Mouse (Mus musculus): ENCODE measurements around the gene Baz2b. TPM values are rescaled to one million over a fixed set of nuclear protein-coding genes. Genes with fewer than 3 reads are reported as not detected.

Baz2b gene
- polyA plus RNA-seq, 1 experiment = 17.1 TPM

Other genes with a start within 250 kb of the Baz2b start
- 0.88 and 1.2 TPM in 2 replicates for gene March7, start within 50 bp of the Baz2b start, polyA plus RNA-seq (2012; ENCODE audit: insufficient read depth, low replicate concordance)
- gene Cd302, start 74.6 kb upstream of the Baz2b start, polyA plus RNA-seq (2012; ENCODE audit: insufficient read depth, low replicate concordance) = 3.6 TPM in 1 of 2 replicates, not detected in the other
- not detected in 2 replicates for gene Ly75, start 173.5 kb upstream of the Baz2b start, polyA plus RNA-seq (2012; ENCODE audit: insufficient read depth, low replicate concordance)

All from megakaryocyte, embryonic 14.5 days (primary cell).